Mouse (Mus musculus): Measurements from ENCODE around the gene Lrrc55. TPM values are rescaled to one million over a fixed set of nuclear protein-coding genes. Genes with fewer than 3 reads are reported as not detected.

The Lrrc55 gene
- polyA plus RNA-seq, 1 experiment from 2014 or later = 0.33 TPM

GRCm38 (mm10) chr2:85227816-85228335 is 30.9 kb upstream of the Lrrc55 start:
- no peak overlapping the region for H3K27ac ChIP-seq (ENCODE audit: low read depth)
- ATAC-seq (ENCODE audit: insufficient read depth) = no peak
- no peaks in the 10 kb centered on the region for H3K27me3 ChIP-seq (ENCODE audit: insufficient read depth, low read length)
- H3K9me3 ChIP-seq (ENCODE audit: low read depth, low read length) = no peaks in the 10 kb centered on the region
- no peak overlapping the region for H3K4me2 ChIP-seq
- DNase-seq = no peak
- H3K4me3 ChIP-seq (ENCODE audit: low read depth, low read length) = no peak overlapping the region
- H3K4me1 ChIP-seq (ENCODE audit: insufficient read depth) = no peaks in the 10 kb centered on the region
- H3K9ac ChIP-seq = no peak overlapping the region
- WGBS = 84% methylated on average over 3 of the region's 3 CpGs
- no peak for TF ChIP-seq CTCF (IDR thresholded peaks at IDR 0.05; ENCODE audit: low read depth)
- no peaks in the 10 kb centered on the region for H3K36me3 ChIP-seq (ENCODE audit: insufficient read depth)

- no peak for TF ChIP-seq CTCF (IDR thresholded peaks at IDR 0.05; ENCODE audit: low read depth)
- H3K9ac ChIP-seq = no peak overlapping the region
- WGBS = 50% methylated on average over 17 of the region's 17 CpGs
- no peaks in the 10 kb centered on the region for H3K27me3 ChIP-seq (ENCODE audit: insufficient read depth, low read length)
- H3K9me3 ChIP-seq (ENCODE audit: low read depth, low read length) = no peaks in the 10 kb centered on the region
- no peaks in the 10 kb centered on the region for H3K36me3 ChIP-seq (ENCODE audit: insufficient read depth)
- H3K4me3 ChIP-seq (ENCODE audit: low read depth, low read length) = no peak overlapping the region
- H3K4me1 ChIP-seq (ENCODE audit: insufficient read depth) = no peaks in the 10 kb centered on the region
- ATAC-seq (ENCODE audit: insufficient read depth) (no peak), DNase-seq (peak; percentile 13)
- H3K27ac ChIP-seq (ENCODE audit: low read depth) = no peak overlapping the region
- H3K4me2 ChIP-seq = no peak overlapping the region
Observed at GRCm38 (mm10) chr2:85224221-85225179, 27.5 kb upstream of the Lrrc55 start.

- Histone ChIP-seq H3K4me3 (ENCODE audit: low read depth, low read length) (no peak overlapping the region), H3K4me2 (no peak overlapping the region), H3K9ac (no peak overlapping the region), H3K27me3 (ENCODE audit: insufficient read depth, low read length) (no peaks in the 10 kb centered on the region), H3K9me3 (ENCODE audit: low read depth, low read length) (no peaks in the 10 kb centered on the region), H3K36me3 (ENCODE audit: insufficient read depth) (no peaks in the 10 kb centered on the region), H3K27ac (ENCODE audit: low read depth) (no peak overlapping the region), H3K4me1 (ENCODE audit: insufficient read depth) (no peaks in the 10 kb centered on the region)
- no peak for TF ChIP-seq CTCF (IDR thresholded peaks at IDR 0.05; ENCODE audit: low read depth)
- no peak for DNase-seq
- no peak for ATAC-seq (ENCODE audit: insufficient read depth)
Observed at GRCm38 (mm10) chr2:85216606-85217005, 19.6 kb upstream of the Lrrc55 start.

GRCm38 (mm10) chr2:85213746-85214145 is 16.7 kb upstream of the Lrrc55 start:
- H3K9ac ChIP-seq = no peak overlapping the region
- no peak overlapping the region for H3K4me3 ChIP-seq (ENCODE audit: low read depth, low read length)
- no peaks in the 10 kb centered on the region for H3K27me3 ChIP-seq (ENCODE audit: insufficient read depth, low read length)
- no peak for DNase-seq
- 58% methylated on average over 2 of the region's 2 CpGs for WGBS
- H3K4me2 ChIP-seq = no peak overlapping the region
- H3K9me3 ChIP-seq (ENCODE audit: low read depth, low read length) = no peaks in the 10 kb centered on the region
- no peaks in the 10 kb centered on the region for H3K4me1 ChIP-seq (ENCODE audit: insufficient read depth)
- no peak for TF ChIP-seq CTCF (IDR thresholded peaks at IDR 0.05; ENCODE audit: low read depth)
- H3K36me3 ChIP-seq (ENCODE audit: insufficient read depth) = no peaks in the 10 kb centered on the region
- no peak for ATAC-seq (ENCODE audit: insufficient read depth)
- no peak overlapping the region for H3K27ac ChIP-seq (ENCODE audit: low read depth)

- DNase-seq = no peak
- Histone ChIP-seq H3K27me3 (ENCODE audit: insufficient read depth, low read length) (no peaks in the 10 kb centered on the region), H3K36me3 (ENCODE audit: insufficient read depth) (no peaks in the 10 kb centered on the region), H3K27ac (ENCODE audit: low read depth) (no peak overlapping the region), H3K4me2 (no peak overlapping the region), H3K4me1 (ENCODE audit: insufficient read depth) (no peaks in the 10 kb centered on the region), H3K4me3 (ENCODE audit: low read depth, low read length) (no peak overlapping the region), H3K9ac (no peak overlapping the region), H3K9me3 (ENCODE audit: low read depth, low read length) (no peaks in the 10 kb centered on the region)
- no peak for TF ChIP-seq CTCF (IDR thresholded peaks at IDR 0.05; ENCODE audit: low read depth)
- 73% methylated on average over 5 of the region's 5 CpGs for WGBS
- ATAC-seq (ENCODE audit: insufficient read depth) = no peak
Observed at GRCm38 (mm10) chr2:85209301-85209700, 12.3 kb upstream of the Lrrc55 start.

GRCm38 (mm10) chr2:85205170-85205569 is 8.2 kb upstream of the Lrrc55 start:
- no peaks in the 10 kb centered on the region for H3K4me1 ChIP-seq (ENCODE audit: insufficient read depth)
- no peak overlapping the region for H3K27ac ChIP-seq (ENCODE audit: low read depth)
- no peaks in the 10 kb centered on the region for H3K9me3 ChIP-seq (ENCODE audit: low read depth, low read length)
- H3K36me3 ChIP-seq (ENCODE audit: insufficient read depth) = no peaks in the 10 kb centered on the region
- no peak overlapping the region for H3K4me2 ChIP-seq
- 74% methylated on average over 8 of the region's 8 CpGs for WGBS
- ATAC-seq (ENCODE audit: insufficient read depth) = no peak
- H3K27me3 ChIP-seq (ENCODE audit: insufficient read depth, low read length) = no peaks in the 10 kb centered on the region
- H3K4me3 ChIP-seq (ENCODE audit: low read depth, low read length) = no peak overlapping the region
- no peak for DNase-seq
- no peak overlapping the region for H3K9ac ChIP-seq
- no peak for TF ChIP-seq CTCF (IDR thresholded peaks at IDR 0.05; ENCODE audit: low read depth)
